Mouse (Mus musculus) kidney, embryonic 16.5 days (tissue): Measurements from ENCODE around the gene Mrpl2. TPM values are rescaled to one million over a fixed set of nuclear protein-coding genes. Genes with fewer than 3 reads are reported as not detected.

ENCODE experiments used
- ATAC-seq: fragments of 200-750 bp; cut with Nextera tagmentation; 2 replicates; pipeline ENCODE4 v1.8.0; 2017; ENCODE audit warnings: moderate TSS enrichment; ENCODE audit not compliant: low FRiP score, low TSS enrichment
- H3K27ac ChIP-seq: fragments of 300-500 bp; sonication (generic); 2 replicates; pipeline ENCODE4 v1.5.1; 2014; ENCODE audit warnings: low read length
- H3K27me3 ChIP-seq: fragments of 300-500 bp; sonication (generic); 2 replicates; pipeline ENCODE4 v1.6.1; 2014; ENCODE audit warnings: low read length, control low read depth, mixed read lengths; ENCODE audit not compliant: insufficient read depth
- H3K36me3 ChIP-seq: fragments of 300-500 bp; sonication (generic); 2 replicates; pipeline ENCODE4 v1.6.1; 2014; ENCODE audit warnings: low read length, control low read depth, mixed read lengths; ENCODE audit not compliant: insufficient read depth
- H3K4me1 ChIP-seq: fragments of 300-500 bp; sonication (generic); 2 replicates; pipeline ENCODE4 v1.6.1; 2014; ENCODE audit warnings: low read length, control low read depth, mixed read lengths; ENCODE audit not compliant: insufficient read depth
- H3K4me2 ChIP-seq: fragments of 300-500 bp; sonication (generic); replicated peaks from 2 replicates; pipeline ENCODE4 v1.6.1; 2014; ENCODE audit warnings: low read depth, low read length
- H3K4me3 ChIP-seq: fragments of 300-500 bp; sonication (generic); 2 replicates; pipeline ENCODE4 v1.5.1; 2014; ENCODE audit warnings: mild to moderate bottlenecking, low read length
- H3K9ac ChIP-seq: fragments of 300-500 bp; sonication (generic); replicated peaks from 2 replicates; pipeline ENCODE4 v1.6.1; 2014; ENCODE audit warnings: low read length
- H3K9me3 ChIP-seq: fragments of 300-500 bp; sonication (generic); 2 replicates; pipeline ENCODE4 v1.6.1; 2016; ENCODE audit warnings: low read length, control low read depth
- WGBS: fragments of 180-500 bp; shearing (Covaris S2); extraction: QIAGEN DNeasy Blood & Tissue Kit; methylation state at CpG from one replicate; pipeline ENCODE4 v1.1.7; 2014; 5-methylcytosine and 5-hydroxymethylcytosine counted together
- polyA plus RNA-seq: library from polyadenylated mRNA; unstranded; fragments of >200 nt; fragmentation: Nextera tagmentation; extraction: Ambion mirVana; gene quantifications from 2 replicates; pipeline ENCODE4 v1.2.1, GENCODE M21; 2015

The Mrpl2 gene
- polyA plus RNA-seq, 1 experiment from 2014 or later: 118 TPM

DNA sequence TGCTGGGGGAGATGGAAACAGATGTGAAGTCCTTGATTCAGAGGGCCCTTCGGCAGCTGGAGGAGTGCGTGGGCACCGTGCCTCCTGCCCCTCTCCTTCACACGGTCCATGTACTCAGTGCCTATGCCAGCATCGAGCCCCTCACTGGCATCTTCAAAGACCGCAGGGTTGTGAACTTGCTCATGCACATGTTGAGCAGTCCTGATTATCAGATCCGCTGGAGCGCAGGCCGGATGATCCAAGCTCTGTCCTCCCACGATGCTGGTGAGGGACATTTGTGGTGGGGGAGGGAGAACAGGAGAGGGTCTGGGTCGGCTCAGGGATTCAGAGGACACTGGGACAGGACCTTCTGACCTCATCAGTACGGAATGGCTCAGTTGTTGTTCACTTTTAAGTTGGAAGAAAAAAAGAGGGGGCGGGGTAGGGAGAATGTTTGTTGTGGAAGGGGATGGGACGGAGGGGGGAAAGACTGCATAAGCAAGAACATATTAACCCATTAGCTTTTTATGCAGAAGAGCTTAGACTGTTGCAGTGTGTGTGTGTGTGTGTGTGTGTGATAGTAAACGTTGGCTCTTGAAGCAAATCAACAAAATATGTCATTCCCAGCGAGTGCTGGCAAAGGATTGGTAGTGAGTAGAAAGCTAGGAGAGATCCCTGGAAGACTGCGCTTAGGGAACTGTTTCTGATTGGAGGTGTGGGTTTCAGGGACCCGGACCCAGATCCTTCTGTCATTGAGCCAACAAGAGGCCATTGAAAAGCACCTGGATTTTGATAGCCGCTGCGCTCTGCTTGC is 5.9 kb downstream of the Mrpl2 start:
- H3K27ac ChIP-seq: no peak overlapping the region; the same call in 1 of the 2 replicates
- 58% methylated on average over 20 of the region's 20 CpGs for WGBS

GRCm38 (mm10) chr17:46656054-46656453 is 10.0 kb downstream of the Mrpl2 start:
- no peak for ATAC-seq
- no peaks in the 10 kb centered on the region for H3K9me3 ChIP-seq
- H3K4me3 ChIP-seq: no peak overlapping the region
- H3K9ac ChIP-seq: no peak overlapping the region
- H3K4me2 ChIP-seq: no peak overlapping the region
- H3K36me3 ChIP-seq: peaks cover 81% of the 10 kb centered on the region
- 54% methylated on average over 6 of the region's 6 CpGs for WGBS
- no peaks in the 10 kb centered on the region for H3K27me3 ChIP-seq
- peaks cover 33% of the 10 kb centered on the region for H3K4me1 ChIP-seq
- H3K27ac ChIP-seq: 0 out of 2 replicates have a peak overlapping the region, but pooled peaks have one; percentile 38

More for the DNA sequence above, 5.9 kb downstream of the Mrpl2 start:
- Histone ChIP-seq H3K27me3 (no peaks in the 10 kb centered on the region), H3K36me3 (peaks cover 54% of the 10 kb centered on the region), H3K4me1 (peaks cover 47% of the 10 kb centered on the region), H3K9me3 (no peaks in the 10 kb centered on the region), H3K4me2 (peak overlapping the region; percentile 88), H3K9ac (peak overlapping the region; percentile 92), H3K4me3 (peak overlapping the region; percentile 84)
- no peak for ATAC-seq

DNA sequence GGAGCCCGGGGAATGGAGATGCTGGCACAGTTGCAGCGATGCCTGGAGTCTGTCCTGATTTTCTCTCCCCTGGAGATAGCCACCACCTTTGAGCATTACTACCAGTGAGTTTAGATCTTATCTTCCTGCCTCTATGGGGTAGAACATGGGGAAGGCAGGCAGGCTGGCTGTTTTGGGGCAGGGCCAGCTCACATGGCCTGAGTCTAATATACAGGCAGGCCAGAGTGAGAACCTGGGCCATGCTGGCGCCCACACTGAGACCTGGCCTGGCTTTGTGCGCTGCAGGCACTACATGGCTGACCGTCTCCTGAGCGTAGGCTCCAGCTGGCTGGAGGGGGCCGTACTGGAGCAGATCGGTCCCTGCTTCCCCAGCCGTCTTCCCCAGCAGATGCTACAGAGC is 15.3 kb downstream of the Mrpl2 start:
- no peaks in the 10 kb centered on the region for H3K9me3 ChIP-seq
- no peaks in the 10 kb centered on the region for H3K27me3 ChIP-seq
- H3K9ac ChIP-seq: no peak overlapping the region
- H3K36me3 ChIP-seq: peaks cover 87% of the 10 kb centered on the region
- H3K4me2 ChIP-seq: no peak overlapping the region
- ATAC-seq: no peak
- 94% methylated on average over 9 of the region's 9 CpGs for WGBS
- no peak overlapping the region for H3K4me3 ChIP-seq
- peaks cover under 1% of the 10 kb centered on the region; the same call in 1 of the 2 replicates for H3K4me1 ChIP-seq
- no peak overlapping the region for H3K27ac ChIP-seq

DNA sequence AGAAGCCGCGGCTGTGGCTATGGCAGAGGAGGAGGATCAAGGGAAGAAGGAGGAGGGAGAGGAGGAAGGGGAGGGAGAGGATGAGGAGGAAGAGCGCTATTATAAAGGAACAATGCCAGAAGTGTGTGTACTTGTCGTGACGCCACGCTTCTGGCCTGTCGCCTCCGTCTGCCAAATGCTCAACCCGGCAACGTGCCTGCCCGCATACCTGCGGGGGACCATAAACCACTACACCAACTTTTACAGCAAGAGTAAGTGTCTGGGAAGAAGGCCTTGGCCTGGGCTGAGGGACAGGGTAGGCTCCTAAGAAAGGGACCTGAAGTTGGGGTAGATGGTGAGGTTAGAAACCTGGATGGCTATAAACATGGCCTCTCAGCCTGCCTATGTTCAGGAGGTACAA is 16.0 kb downstream of the Mrpl2 start:
- ATAC-seq: no peak
- Histone ChIP-seq H3K9me3 (no peaks in the 10 kb centered on the region), H3K36me3 (peaks cover 84% of the 10 kb centered on the region), H3K27ac (no peak overlapping the region), H3K9ac (no peak overlapping the region), H3K27me3 (no peaks in the 10 kb centered on the region), H3K4me3 (no peak overlapping the region), H3K4me2 (no peak overlapping the region), H3K4me1 (no peaks in the 10 kb centered on the region)
- 80% methylated on average over 12 of the region's 12 CpGs for WGBS

DNA sequence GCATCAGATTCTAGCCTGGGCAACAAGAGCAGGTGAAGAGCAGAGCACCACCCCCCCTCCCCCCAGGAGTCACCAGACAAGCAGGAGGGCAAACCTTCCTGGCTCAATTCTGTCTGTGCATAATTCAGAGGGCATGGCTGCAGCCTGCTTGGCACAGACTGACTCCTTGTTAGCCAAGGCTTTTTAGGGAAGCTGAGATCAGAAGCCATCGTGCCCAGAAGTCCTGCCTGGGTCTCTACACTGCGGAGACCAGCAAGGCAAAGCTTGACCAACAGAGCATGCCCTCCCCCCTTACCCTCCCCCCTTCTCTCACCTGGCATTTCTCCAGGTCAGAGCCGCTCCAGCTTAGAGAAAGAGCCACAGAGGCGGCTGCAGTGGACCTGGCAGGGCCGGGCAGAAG is 16.7 kb downstream of the Mrpl2 start:
- Histone ChIP-seq H3K9ac (no peak overlapping the region), H3K36me3 (peaks cover 82% of the 10 kb centered on the region), H3K27ac (no peak overlapping the region), H3K9me3 (no peaks in the 10 kb centered on the region), H3K27me3 (no peaks in the 10 kb centered on the region), H3K4me3 (no peak overlapping the region), H3K4me1 (no peaks in the 10 kb centered on the region), H3K4me2 (no peak overlapping the region)
- WGBS: 79% methylated on average over 5 of the region's 5 CpGs
- 0 out of 2 replicates have a peak, but pooled peaks have one; percentile 32 for ATAC-seq

GRCm38 (mm10) chr17:46667712-46668111 is 21.7 kb downstream of the Mrpl2 start:
- WGBS: 86% methylated on average over 16 of the region's 16 CpGs
- H3K4me1 ChIP-seq: peaks cover 2% of the 10 kb centered on the region; the same call in 1 of the 2 replicates

DNA sequence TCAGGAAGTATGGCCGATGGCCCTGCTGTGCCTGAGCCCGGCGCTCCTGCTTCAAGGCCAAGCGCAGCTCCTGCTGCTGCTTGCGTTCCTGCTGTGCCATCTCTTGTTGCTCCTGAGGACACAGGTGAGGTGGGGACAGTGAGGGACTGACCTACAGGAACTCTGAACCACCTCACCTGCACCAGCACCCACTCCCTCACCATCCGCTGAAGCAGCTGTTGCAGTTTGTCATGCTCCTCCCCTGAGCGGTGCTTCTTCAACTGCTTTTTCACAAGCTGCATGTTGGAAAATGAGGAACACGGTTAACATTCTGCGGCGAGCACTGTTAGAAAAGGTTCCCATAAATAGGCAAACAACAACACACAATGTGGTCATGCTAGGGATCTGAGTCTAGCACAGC is 23.9 kb downstream of the Mrpl2 start:
- H3K27ac ChIP-seq: no peak overlapping the region
- no peak overlapping the region for H3K4me3 ChIP-seq
- no peaks in the 10 kb centered on the region for H3K9me3 ChIP-seq
- H3K4me2 ChIP-seq: no peak overlapping the region
- ATAC-seq: no peak
- WGBS: 96% methylated on average over 10 of the region's 10 CpGs
- H3K36me3 ChIP-seq: peaks cover 36% of the 10 kb centered on the region
- no peaks in the 10 kb centered on the region for H3K27me3 ChIP-seq
- peaks cover 17% of the 10 kb centered on the region for H3K4me1 ChIP-seq
- no peak overlapping the region for H3K9ac ChIP-seq

More at GRCm38 (mm10) chr17:46667712-46668111, 21.7 kb downstream of the Mrpl2 start:
- Histone ChIP-seq H3K36me3 (peaks cover 57% of the 10 kb centered on the region), H3K9me3 (no peaks in the 10 kb centered on the region), H3K27ac (no peak overlapping the region), H3K4me3 (no peak overlapping the region), H3K27me3 (no peaks in the 10 kb centered on the region), H3K9ac (no peak overlapping the region), H3K4me2 (no peak overlapping the region)
- ATAC-seq: no peak

- Histone ChIP-seq H3K4me2 (peak within 1 kb of the TSS; percentile 78), H3K36me3 (peaks cover 42% of the 10 kb centered on the region), H3K9me3 (no peaks in the 10 kb centered on the region)
Measured at GRCm38 (mm10) chr17:46673850-46674529, 28.0 kb downstream of the Mrpl2 start, which contains the start of gene Rrp36. Rrp36 (minus strand) TSS chr17:46674352.

GRCm38 (mm10) chr17:46674530-46675283 is 28.7 kb downstream of the Mrpl2 start:
- Histone ChIP-seq H3K4me1 (peaks cover 41% of the 10 kb centered on the region), H3K4me3 (peak overlapping the region; percentile 83), H3K9ac (peak overlapping the region; percentile 83), H3K36me3 (peaks cover 36% of the 10 kb centered on the region), H3K27me3 (no peaks in the 10 kb centered on the region), H3K4me2 (peak overlapping the region; percentile 78), H3K27ac (peak overlapping the region; percentile 79), H3K9me3 (no peaks in the 10 kb centered on the region)
- ATAC-seq: peak; percentile 18
- WGBS: 13% methylated on average over 15 of the region's 15 CpGs

More at GRCm38 (mm10) chr17:46673850-46674529, 28.0 kb downstream of the Mrpl2 start, which contains the start of gene Rrp36:
- Histone ChIP-seq H3K4me3 (peak within 1 kb of the TSS; percentile 83), H3K27me3 (no peaks in the 10 kb centered on the region), H3K4me1 (peaks cover 34% of the 10 kb centered on the region), H3K9ac (peak within 1 kb of the TSS; percentile 83), H3K27ac (peak within 1 kb of the TSS; percentile 79)
- under 1% methylated on average over 43 of the region's 43 CpGs for WGBS
- peak; percentile 94 for ATAC-seq
